Mouse (Mus musculus) lung, embryonic 16.5 days (tissue): ENCODE data around the gene Stpg3. TPM values are rescaled to one million over a fixed set of nuclear protein-coding genes. Genes with fewer than 3 reads are reported as not detected.

ENCODE experiments used
- ATAC-seq: fragments of 200-750 bp; cut with Nextera tagmentation; 2 replicates; pipeline ENCODE4 v1.8.0; 2017; ENCODE audit warnings: low read depth, mild to moderate bottlenecking, moderate library complexity
- H3K27ac ChIP-seq: fragments of 300-500 bp; sonication (generic); 2 replicates; pipeline ENCODE4 v1.5.1; 2014; ENCODE audit warnings: mild to moderate bottlenecking, control low read depth, low read length
- H3K27me3 ChIP-seq: fragments of 300-500 bp; sonication (generic); 2 replicates; pipeline ENCODE4 v1.6.1; 2014; ENCODE audit warnings: low read depth, low read length, mixed read lengths; ENCODE audit not compliant: control insufficient read depth, insufficient read depth
- H3K36me3 ChIP-seq: fragments of 300-500 bp; sonication (generic); 2 replicates; pipeline ENCODE4 v1.6.1; 2014; ENCODE audit warnings: low read length; ENCODE audit not compliant: control insufficient read depth, insufficient read depth
- H3K4me1 ChIP-seq: fragments of 300-500 bp; sonication (generic); replicated peaks from 2 replicates; pipeline ENCODE4 v1.6.1; 2014; ENCODE audit warnings: low read length, mixed read lengths; ENCODE audit not compliant: control insufficient read depth, insufficient read depth
- H3K4me2 ChIP-seq: fragments of 300-500 bp; sonication (generic); 2 replicates; pipeline ENCODE4 v1.6.1; 2014; ENCODE audit warnings: low read depth, low read length, control low read depth
- H3K4me3 ChIP-seq: fragments of 300-500 bp; sonication (generic); 2 replicates; pipeline ENCODE4 v1.5.1; 2014; ENCODE audit warnings: mild to moderate bottlenecking, low read length, control low read depth
- H3K9ac ChIP-seq: fragments of 300-500 bp; sonication (generic); 2 replicates; pipeline ENCODE4 v1.6.1; 2014; ENCODE audit warnings: low read length, control low read depth
- H3K9me3 ChIP-seq: fragments of 300-500 bp; sonication (generic); 2 replicates; pipeline ENCODE4 v1.6.1; 2016; ENCODE audit warnings: low read length; ENCODE audit not compliant: control insufficient read depth
- WGBS: fragments of 180-500 bp; shearing (Covaris S2); extraction: QIAGEN DNeasy Blood & Tissue Kit; methylation state at CpG from one replicate; pipeline ENCODE4 v1.1.7; 2014; 5-methylcytosine and 5-hydroxymethylcytosine counted together
- polyA plus RNA-seq: library from polyadenylated mRNA; unstranded; fragments of >200 nt; fragmentation: Nextera tagmentation; extraction: Ambion mirVana; gene quantifications from 2 replicates; pipeline ENCODE4 v1.2.1, GENCODE M21; 2015

Stpg3 gene
- polyA plus RNA-seq, 1 experiment from 2014 or later, result 0.15 TPM

DNA sequence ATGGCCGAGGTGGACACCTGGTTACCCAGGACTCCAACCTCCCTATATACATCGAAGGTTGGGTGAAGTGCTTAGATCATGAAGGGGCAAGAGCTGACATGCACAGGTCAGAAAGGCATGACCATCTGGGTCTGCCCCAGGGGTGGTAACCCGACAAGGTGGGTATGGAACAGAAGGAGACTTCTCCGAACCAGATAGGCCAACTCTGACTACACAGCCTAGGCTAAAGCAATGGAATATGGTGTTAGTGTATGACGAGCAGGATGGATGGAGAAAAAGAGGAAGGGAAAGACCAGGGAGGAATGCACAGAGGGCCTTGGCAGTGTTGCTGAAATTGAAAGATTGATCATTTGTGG lies 27.9 kb downstream of the Stpg3 start:
- Histone ChIP-seq H3K4me1 (peaks cover 7% of the 10 kb centered on the region; the same call in 1 of the 2 replicates), H3K4me3 (peak overlapping the region; percentile 57), H3K36me3 (no peaks in the 10 kb centered on the region), H3K9ac (no peak overlapping the region; the same call in 1 of the 2 replicates), H3K9me3 (no peaks in the 10 kb centered on the region), H3K27ac (no peak overlapping the region), H3K4me2 (peak overlapping the region; percentile 94), H3K27me3 (peaks cover 13% of the 10 kb centered on the region)
- WGBS, result 32% methylated on average over 5 of the region's 5 CpGs
- ATAC-seq, result no peak; the same call in 1 of the 2 replicates

DNA sequence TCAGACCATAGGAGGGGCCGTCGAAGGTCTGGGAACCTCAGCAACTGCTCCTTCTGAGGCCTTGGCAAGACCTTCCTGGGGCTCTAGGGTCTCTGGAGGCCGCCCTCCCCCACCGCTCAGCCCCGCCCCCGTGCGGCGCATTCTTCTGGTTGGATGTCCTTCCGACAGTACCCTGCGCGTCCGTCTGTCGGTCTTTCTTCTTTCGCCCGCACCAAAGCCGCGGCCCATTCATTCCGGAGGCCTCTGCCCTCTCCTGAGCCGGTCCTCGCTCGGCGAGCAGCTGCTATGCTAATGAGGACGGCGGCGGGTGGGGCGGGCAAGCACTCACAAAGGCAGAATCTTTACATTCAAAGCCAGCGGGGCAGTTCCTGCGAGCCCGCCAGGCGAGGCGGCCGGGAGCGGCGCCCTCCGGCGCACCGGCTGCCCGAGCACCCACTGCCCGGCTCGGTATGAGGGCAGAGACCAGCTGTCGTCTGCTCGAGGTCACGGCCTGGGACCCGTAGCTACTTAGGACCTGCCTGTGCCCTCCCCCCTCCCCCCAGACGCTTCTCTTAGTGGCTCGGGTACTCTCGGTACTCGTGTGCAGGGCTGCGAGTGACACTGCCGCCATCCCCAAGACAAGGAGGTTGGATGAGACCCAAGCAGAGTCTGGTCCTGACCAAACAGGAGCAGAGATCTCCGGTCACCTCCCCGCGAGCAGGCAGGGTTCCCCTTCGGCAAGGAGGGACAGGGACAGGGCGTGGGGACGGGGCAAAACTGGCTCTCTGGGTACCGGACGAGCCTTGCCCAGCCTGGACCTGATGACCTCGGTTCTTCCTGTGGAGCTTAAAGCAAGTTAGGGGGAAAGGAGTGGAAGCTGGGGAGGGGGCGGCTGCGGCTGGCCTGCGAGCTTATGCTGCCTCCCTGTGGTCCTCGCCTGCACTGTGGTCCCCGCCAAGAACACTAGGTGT lies 28.5 kb downstream of the Stpg3 start:
- Histone ChIP-seq H3K4me2 (peak overlapping the region; percentile 94), H3K4me1 (peaks cover 7% of the 10 kb centered on the region; the same call in 1 of the 2 replicates), H3K9me3 (no peaks in the 10 kb centered on the region), H3K4me3 (peak overlapping the region; percentile 57), H3K9ac (peak overlapping the region; percentile 75), H3K36me3 (no peaks in the 10 kb centered on the region), H3K27ac (peak overlapping the region; percentile 82), H3K27me3 (peaks cover 19% of the 10 kb centered on the region)
- WGBS, result under 1% methylated on average over 64 of the region's 64 CpGs
- ATAC-seq, result peak; percentile 63

DNA sequence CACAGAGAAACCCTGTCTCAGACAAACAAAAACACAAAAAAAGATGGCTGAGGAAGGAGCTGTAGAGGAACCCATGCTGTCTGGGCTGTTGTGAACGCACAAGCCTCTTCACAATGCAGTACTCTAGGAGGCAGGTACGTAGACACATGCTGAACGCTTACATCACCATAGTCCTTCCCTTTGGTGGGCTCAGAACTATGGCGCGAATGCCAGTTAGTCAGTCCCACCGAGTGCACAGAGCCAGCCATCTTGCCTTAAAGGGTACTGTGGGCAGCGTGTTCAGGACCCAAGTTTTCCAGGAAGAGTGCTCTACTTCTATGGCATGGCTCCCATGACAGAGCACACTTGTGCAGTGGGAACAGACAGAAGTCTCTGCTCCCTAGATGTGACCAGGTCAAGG lies 29.9 kb downstream of the Stpg3 start:
- no peak overlapping the region for H3K9ac ChIP-seq
- peaks cover 7% of the 10 kb centered on the region; the same call in 1 of the 2 replicates for H3K4me1 ChIP-seq
- peaks cover 22% of the 10 kb centered on the region for H3K27me3 ChIP-seq
- no peak overlapping the region for H3K4me2 ChIP-seq
- H3K9me3 ChIP-seq, result no peaks in the 10 kb centered on the region
- H3K27ac ChIP-seq, result no peak overlapping the region
- no peak overlapping the region for H3K4me3 ChIP-seq
- no peaks in the 10 kb centered on the region for H3K36me3 ChIP-seq
- ATAC-seq, result no peak
- 95% methylated on average over 7 of the region's 7 CpGs for WGBS

DNA sequence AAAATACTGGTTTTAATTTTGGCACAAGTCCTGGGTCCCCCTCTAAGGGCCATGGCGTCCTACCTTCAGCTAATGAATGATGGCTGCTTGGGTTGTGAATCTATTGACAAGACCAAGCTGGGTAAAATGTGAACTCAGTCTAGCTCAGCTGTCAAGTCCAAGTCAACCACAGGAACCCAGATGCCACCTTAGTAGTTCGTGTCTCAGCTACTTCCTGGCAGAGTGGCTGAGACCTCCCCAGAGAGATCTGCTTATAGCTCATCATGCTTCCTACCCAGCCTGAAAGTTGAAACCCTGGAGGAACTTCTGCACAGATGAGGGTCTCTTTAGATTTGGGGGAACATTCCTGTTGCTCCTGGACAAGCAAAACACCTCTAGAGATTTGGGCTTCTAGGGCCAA lies 31.1 kb downstream of the Stpg3 start:
- no peak overlapping the region for H3K27ac ChIP-seq
- peak overlapping the region; percentile 87 for H3K4me2 ChIP-seq
- H3K27me3 ChIP-seq, result peaks cover 26% of the 10 kb centered on the region
- 57% methylated on average over 2 of the region's 2 CpGs for WGBS
- H3K9me3 ChIP-seq, result no peaks in the 10 kb centered on the region
- H3K4me1 ChIP-seq, result peaks cover 11% of the 10 kb centered on the region
- ATAC-seq, result no peak
- H3K4me3 ChIP-seq, result peak overlapping the region; percentile 63
- H3K9ac ChIP-seq, result no peak overlapping the region
- no peaks in the 10 kb centered on the region for H3K36me3 ChIP-seq

DNA sequence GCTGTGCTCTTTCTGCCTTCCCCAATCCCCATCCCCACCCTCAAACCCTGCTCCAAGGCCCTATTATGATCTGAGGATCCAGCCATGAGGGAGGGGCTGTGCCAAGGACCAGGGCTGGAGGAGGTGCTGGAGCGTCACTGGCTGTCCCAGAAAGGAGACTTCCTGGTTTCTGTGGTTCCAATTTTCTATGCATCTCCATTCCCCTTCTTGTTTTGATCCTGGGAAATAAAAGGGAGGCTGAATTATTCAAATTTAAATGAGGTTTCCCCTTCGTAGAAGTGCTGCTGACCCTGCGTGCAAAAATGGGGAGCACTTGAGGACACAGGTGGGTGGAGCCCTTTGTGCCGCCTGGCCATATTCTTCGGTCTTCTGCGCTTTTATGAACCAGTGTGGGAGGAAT lies 31.8 kb downstream of the Stpg3 start:
- H3K27me3 ChIP-seq, result peaks cover 26% of the 10 kb centered on the region
- H3K9me3 ChIP-seq, result no peaks in the 10 kb centered on the region
- ATAC-seq, result no peak
- peak overlapping the region; percentile 63 for H3K4me3 ChIP-seq
- 22% methylated on average over 6 of the region's 6 CpGs for WGBS
- no peaks in the 10 kb centered on the region for H3K36me3 ChIP-seq
- peak overlapping the region; percentile 87 for H3K4me2 ChIP-seq
- H3K27ac ChIP-seq, result no peak overlapping the region
- peak overlapping the region; percentile 33 for H3K9ac ChIP-seq
- peaks cover 18% of the 10 kb centered on the region for H3K4me1 ChIP-seq

DNA sequence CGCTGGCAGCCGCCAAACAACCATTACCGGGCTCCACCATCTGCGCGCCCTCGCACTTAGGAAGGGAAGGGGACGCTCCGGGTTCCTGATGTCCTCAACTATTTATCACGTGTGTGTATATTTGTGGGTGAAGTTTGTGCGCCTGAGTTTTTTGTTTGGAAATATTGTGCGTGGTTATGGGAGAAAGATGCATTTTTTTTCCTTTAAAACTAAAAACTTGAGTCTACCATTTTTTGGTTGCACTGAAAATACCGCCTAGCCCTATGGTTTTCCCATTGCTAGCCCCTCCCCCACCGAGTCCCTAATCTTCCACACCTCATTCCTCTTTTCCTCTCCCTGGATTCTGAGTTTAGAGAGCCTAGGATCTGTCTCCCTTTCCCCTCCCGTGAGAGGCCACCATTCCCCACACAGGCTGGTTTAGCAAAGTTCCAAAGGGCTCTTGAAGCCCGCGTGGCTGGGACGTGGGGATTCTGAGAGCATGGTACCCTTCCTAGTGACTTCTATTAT lies 32.5 kb downstream of the Stpg3 start:
- under 1% methylated on average over 17 of the region's 17 CpGs for WGBS
- Histone ChIP-seq H3K27me3 (peaks cover 26% of the 10 kb centered on the region), H3K9ac (peak overlapping the region; percentile 77), H3K4me2 (peak overlapping the region; percentile 87), H3K27ac (peak overlapping the region; percentile 83), H3K36me3 (no peaks in the 10 kb centered on the region), H3K9me3 (no peaks in the 10 kb centered on the region), H3K4me1 (peaks cover 25% of the 10 kb centered on the region), H3K4me3 (peak overlapping the region; percentile 63)
- ATAC-seq, result no peak

DNA sequence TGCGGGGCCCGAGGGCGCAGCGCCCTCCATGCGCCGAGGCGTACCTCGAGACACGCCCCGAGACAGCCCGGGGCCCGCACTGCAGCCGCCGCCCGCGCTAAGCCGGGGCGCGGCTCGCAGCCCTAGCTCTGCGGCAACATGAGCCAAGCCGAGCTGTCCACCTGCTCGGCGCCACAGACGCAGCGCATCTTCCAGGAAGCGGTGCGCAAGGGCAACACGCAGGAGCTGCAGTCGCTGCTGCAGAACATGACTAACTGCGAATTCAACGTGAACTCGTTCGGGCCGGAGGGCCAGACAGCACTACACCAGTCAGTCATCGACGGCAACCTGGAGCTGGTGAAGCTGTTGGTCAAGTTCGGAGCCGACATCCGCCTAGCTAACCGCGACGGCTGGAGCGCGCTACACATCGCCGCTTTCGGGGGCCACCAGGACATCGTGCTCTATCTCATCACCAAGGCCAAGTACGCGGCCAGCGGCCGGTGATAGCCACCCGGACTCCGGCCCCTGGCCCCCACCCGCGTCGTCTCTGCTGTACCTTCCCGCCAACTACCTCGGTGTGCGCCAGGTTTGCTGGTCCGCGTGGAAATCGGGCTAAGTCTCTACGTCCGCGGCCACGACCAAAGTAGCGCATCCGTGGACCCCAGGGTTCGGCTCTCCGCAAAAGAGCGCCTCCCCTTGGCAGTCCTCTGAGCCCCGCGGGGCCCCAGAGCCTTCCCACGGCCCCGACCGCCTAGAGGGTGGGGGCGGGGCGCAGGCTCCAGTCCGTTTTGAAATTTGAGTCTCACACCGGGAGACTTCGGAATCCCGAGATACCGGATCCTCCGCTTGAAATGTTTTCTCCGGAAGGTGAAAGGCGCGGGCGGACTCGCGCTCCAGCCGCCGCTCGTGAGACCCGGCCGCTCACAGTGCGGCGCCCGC lies 33.2 kb downstream of the Stpg3 start:
- Histone ChIP-seq H3K9me3 (no peaks in the 10 kb centered on the region), H3K4me3 (peak overlapping the region; percentile 63), H3K36me3 (no peaks in the 10 kb centered on the region), H3K4me2 (peak overlapping the region; percentile 87), H3K9ac (peak overlapping the region; percentile 77), H3K4me1 (peaks cover 31% of the 10 kb centered on the region), H3K27me3 (peaks cover 26% of the 10 kb centered on the region), H3K27ac (peak overlapping the region; percentile 83)
- peak; percentile 32 for ATAC-seq
- WGBS, result under 1% methylated on average over 100 of the region's 100 CpGs

DNA sequence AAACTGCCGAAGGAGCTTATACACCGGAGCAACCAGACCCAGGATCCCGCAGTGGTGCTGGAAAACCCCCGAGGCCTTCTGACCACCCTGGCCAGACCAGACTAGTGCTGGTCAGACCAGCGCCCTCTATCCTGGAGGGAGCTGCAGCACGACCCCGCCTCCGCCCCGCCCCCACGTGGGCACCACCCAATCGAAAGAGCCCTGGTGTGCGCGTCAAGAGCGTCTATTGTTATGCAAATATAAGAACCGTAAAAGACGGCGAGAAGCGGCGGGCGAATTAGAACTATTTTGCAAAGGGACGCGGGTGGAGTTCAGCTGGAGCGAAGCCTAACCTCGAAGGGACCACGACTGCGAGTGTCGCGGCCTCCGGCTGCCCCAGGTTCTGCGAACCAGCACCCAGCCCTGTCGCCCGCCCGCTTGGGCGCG lies 33.9 kb downstream of the Stpg3 start, which contains the start of gene Nrarp:
TSS of gene Nrarp (plus strand) at position 281 of the 426 bp plus-strand sequence.
- H3K36me3 ChIP-seq, result no peaks in the 10 kb centered on the region
- ATAC-seq, result peak; percentile 92
- H3K9me3 ChIP-seq, result no peaks in the 10 kb centered on the region
- H3K4me2 ChIP-seq, result peak within 1 kb of the TSS; percentile 87
- H3K9ac ChIP-seq, result peak within 1 kb of the TSS; percentile 77
- H3K4me3 ChIP-seq, result peak within 1 kb of the TSS; percentile 63
- H3K27ac ChIP-seq, result peak within 1 kb of the TSS; percentile 83
- peaks cover 28% of the 10 kb centered on the region for H3K4me1 ChIP-seq
- peaks cover 26% of the 10 kb centered on the region for H3K27me3 ChIP-seq
- under 1% methylated on average over 35 of the region's 35 CpGs for WGBS
